Mouse (Mus musculus): ENCODE results near the gene Gm14139. TPM values are rescaled to one million over a fixed set of nuclear protein-coding genes. Genes with fewer than 3 reads are reported as not detected.
"Not testable (repeated sequence)": the region's sequence is repeated elsewhere in the genome, so short reads cannot be mapped to it uniquely, and the experiment has no call there.

Gene Gm14139
- polyA plus RNA-seq (2012; fragmentation: generic; extraction: Trizol): 1.3 TPM
- long read RNA-seq, experiment 1: 0 reads
- long read RNA-seq, experiment 2, partial matches to known transcripts: 0 of 3 reads
- long read RNA-seq, experiment 2, other reads (novel, unspliced or antisense): 0 of 3 reads

GRCm38 (mm10) chr2:150181570-150181999 is at the start of gene Gm14139:
Gene Gm14139 (plus strand): TSS chr2:150181755.
- not testable (repeated sequence) for H3ac ChIP-seq (ENCODE audit: control insufficient read depth, insufficient read length, low read depth); H3K79me2 ChIP-seq (ENCODE audit: control insufficient read depth, insufficient read depth); H3K36me3 ChIP-seq (ENCODE audit: control insufficient read depth, insufficient read depth); H3K27me3 ChIP-seq (ENCODE audit: control insufficient read depth, insufficient read depth, insufficient read length); H3K79me3 ChIP-seq (ENCODE audit: low read depth)
- peak within 1 kb of the TSS; percentile 32 for H3K4me3 ChIP-seq (ENCODE audit: insufficient read depth, poor library complexity, severe bottlenecking)

- H3K27me3 ChIP-seq (ENCODE audit: control insufficient read depth, insufficient read depth, insufficient read length); H3K36me3 ChIP-seq (ENCODE audit: control insufficient read depth, insufficient read depth); H3K4me3 ChIP-seq (ENCODE audit: insufficient read depth, poor library complexity, severe bottlenecking); H3ac ChIP-seq (ENCODE audit: control insufficient read depth, insufficient read length, low read depth): not testable (repeated sequence)
- Histone ChIP-seq H3K79me3 (ENCODE audit: low read depth) (peaks cover 18% of the 10 kb centered on the region), H3K79me2 (ENCODE audit: control insufficient read depth, insufficient read depth) (peaks cover 33% of the 10 kb centered on the region)
Observed at GRCm38 (mm10) chr2:150132002-150132401, 49.6 kb upstream of the Gm14139 start.

- Histone ChIP-seq H3K79me3 (ENCODE audit: low read depth) (peaks cover 18% of the 10 kb centered on the region), H3K79me2 (ENCODE audit: control insufficient read depth, insufficient read depth) (peaks cover 33% of the 10 kb centered on the region)
- TF ChIP-seq USF1 (IDR thresholded peaks at IDR 0.05; ENCODE audit: low read depth) (no peak), FOSL1 (IDR thresholded peaks at IDR 0.05; ENCODE audit: insufficient read depth, low read length, poor library complexity, severe bottlenecking) (no peak), CTCF (IDR thresholded peaks at IDR 0.05; ENCODE audit: control insufficient read depth, insufficient read depth, insufficient read length) (no peak), MAX (IDR thresholded peaks at IDR 0.05) (no peak), MYOG (IDR thresholded peaks at IDR 0.05; ENCODE audit: control insufficient read depth, extremely low read depth, insufficient read length) (no peak), CEBPB (IDR thresholded peaks at IDR 0.05; ENCODE audit: low read depth) (no peak), MYOD1 (IDR thresholded peaks at IDR 0.05; ENCODE audit: control insufficient read depth, insufficient read length, low read depth) (no peak)
Observed at GRCm38 (mm10) chr2:150132773-150133172, 48.8 kb upstream of the Gm14139 start.

GRCm38 (mm10) chr2:150136435-150136897 is 45.1 kb upstream of the Gm14139 start, which contains the start of gene Zfp120:
Gene Zfp120 (minus strand): TSS chr2:150136708.
- no peak for TF ChIP-seq MAX (IDR thresholded peaks at IDR 0.05)
- TF ChIP-seq CEBPB (IDR thresholded peaks at IDR 0.05; ENCODE audit: low read depth): no peak
- TF ChIP-seq USF1 (IDR thresholded peaks at IDR 0.05; ENCODE audit: low read depth): no peak
- TF ChIP-seq CTCF (IDR thresholded peaks at IDR 0.05; ENCODE audit: control insufficient read depth, insufficient read depth, insufficient read length): no peak
- no peak for TF ChIP-seq FOSL1 (IDR thresholded peaks at IDR 0.05; ENCODE audit: insufficient read depth, low read length, poor library complexity, severe bottlenecking)
- no peak for TF ChIP-seq MYOD1 (IDR thresholded peaks at IDR 0.05; ENCODE audit: control insufficient read depth, insufficient read length, low read depth)
- TF ChIP-seq MYOG (IDR thresholded peaks at IDR 0.05; ENCODE audit: control insufficient read depth, extremely low read depth, insufficient read length): no peak
- H3K79me3 ChIP-seq (ENCODE audit: low read depth): peaks cover 8% of the 10 kb centered on the region
- no peaks in the 10 kb centered on the region for H3K36me3 ChIP-seq (ENCODE audit: control insufficient read depth, insufficient read depth)
- H3ac ChIP-seq (ENCODE audit: control insufficient read depth, insufficient read length, low read depth): peak within 1 kb of the TSS; percentile 93
- H3K4me3 ChIP-seq (ENCODE audit: insufficient read depth, poor library complexity, severe bottlenecking): peak within 1 kb of the TSS; percentile 58
- H3K79me2 ChIP-seq (ENCODE audit: control insufficient read depth, insufficient read depth): peaks cover 28% of the 10 kb centered on the region
- no peaks in the 10 kb centered on the region for H3K27me3 ChIP-seq (ENCODE audit: control insufficient read depth, insufficient read depth, insufficient read length)

More at GRCm38 (mm10) chr2:150132773-150133172, 48.8 kb upstream of the Gm14139 start:
- Histone ChIP-seq H3ac (ENCODE audit: control insufficient read depth, insufficient read length, low read depth) (no peak overlapping the region), H3K27me3 (ENCODE audit: control insufficient read depth, insufficient read depth, insufficient read length) (no peaks in the 10 kb centered on the region), H3K4me3 (ENCODE audit: insufficient read depth, poor library complexity, severe bottlenecking) (no peak overlapping the region), H3K36me3 (ENCODE audit: control insufficient read depth, insufficient read depth) (no peaks in the 10 kb centered on the region)

GRCm38 (mm10) chr2:150166703-150167102 is 14.9 kb upstream of the Gm14139 start:
- H3ac ChIP-seq (ENCODE audit: control insufficient read depth, insufficient read length, low read depth): no peak overlapping the region
- H3K79me2 ChIP-seq (ENCODE audit: control insufficient read depth, insufficient read depth): no peaks in the 10 kb centered on the region
- H3K36me3 ChIP-seq (ENCODE audit: control insufficient read depth, insufficient read depth): no peaks in the 10 kb centered on the region
- TF ChIP-seq MYOD1 (IDR thresholded peaks at IDR 0.05; ENCODE audit: control insufficient read depth, insufficient read length, low read depth): no peak
- TF ChIP-seq FOSL1 (IDR thresholded peaks at IDR 0.05; ENCODE audit: insufficient read depth, low read length, poor library complexity, severe bottlenecking): no peak
- no peak for TF ChIP-seq CTCF (IDR thresholded peaks at IDR 0.05; ENCODE audit: control insufficient read depth, insufficient read depth, insufficient read length)
- no peak for TF ChIP-seq CEBPB (IDR thresholded peaks at IDR 0.05; ENCODE audit: low read depth)
- TF ChIP-seq MAX (IDR thresholded peaks at IDR 0.05): no peak
- no peak for TF ChIP-seq USF1 (IDR thresholded peaks at IDR 0.05; ENCODE audit: low read depth)
- no peak for TF ChIP-seq MYOG (IDR thresholded peaks at IDR 0.05; ENCODE audit: control insufficient read depth, extremely low read depth, insufficient read length)
- H3K4me3 ChIP-seq (ENCODE audit: insufficient read depth, poor library complexity, severe bottlenecking): no peak overlapping the region
- no peaks in the 10 kb centered on the region for H3K79me3 ChIP-seq (ENCODE audit: low read depth)
- no peaks in the 10 kb centered on the region for H3K27me3 ChIP-seq (ENCODE audit: control insufficient read depth, insufficient read depth, insufficient read length)

GRCm38 (mm10) chr2:150173833-150174232 is 7.7 kb upstream of the Gm14139 start:
- no peaks in the 10 kb centered on the region for H3K79me3 ChIP-seq (ENCODE audit: low read depth)
- no peak overlapping the region for H3K4me3 ChIP-seq (ENCODE audit: insufficient read depth, poor library complexity, severe bottlenecking)
- TF ChIP-seq CEBPB (IDR thresholded peaks at IDR 0.05; ENCODE audit: low read depth) (no peak), MYOD1 (IDR thresholded peaks at IDR 0.05; ENCODE audit: control insufficient read depth, insufficient read length, low read depth) (no peak), USF1 (IDR thresholded peaks at IDR 0.05; ENCODE audit: low read depth) (no peak), MYOG (IDR thresholded peaks at IDR 0.05; ENCODE audit: control insufficient read depth, extremely low read depth, insufficient read length) (no peak), CTCF (IDR thresholded peaks at IDR 0.05; ENCODE audit: control insufficient read depth, insufficient read depth, insufficient read length) (no peak)
- no peak overlapping the region for H3ac ChIP-seq (ENCODE audit: control insufficient read depth, insufficient read length, low read depth)
- H3K27me3 ChIP-seq (ENCODE audit: control insufficient read depth, insufficient read depth, insufficient read length): no peaks in the 10 kb centered on the region
- H3K36me3 ChIP-seq (ENCODE audit: control insufficient read depth, insufficient read depth): no peaks in the 10 kb centered on the region
- no peaks in the 10 kb centered on the region for H3K79me2 ChIP-seq (ENCODE audit: control insufficient read depth, insufficient read depth)

- H3ac ChIP-seq (ENCODE audit: control insufficient read depth, insufficient read length, low read depth); H3K27me3 ChIP-seq (ENCODE audit: control insufficient read depth, insufficient read depth, insufficient read length); H3K36me3 ChIP-seq (ENCODE audit: control insufficient read depth, insufficient read depth); H3K79me3 ChIP-seq (ENCODE audit: low read depth); H3K79me2 ChIP-seq (ENCODE audit: control insufficient read depth, insufficient read depth); H3K4me3 ChIP-seq (ENCODE audit: insufficient read depth, poor library complexity, severe bottlenecking): not testable (repeated sequence)
Observed at GRCm38 (mm10) chr2:150179579-150179978, 2.0 kb upstream of the Gm14139 start, which contains the start of gene Gm10770. Gene Gm10770 (minus strand): TSS chr2:150179679.

GRCm38 (mm10) chr2:150181046-150181445 is 509 bp upstream of the Gm14139 start:
- not testable (repeated sequence) for H3ac ChIP-seq (ENCODE audit: control insufficient read depth, insufficient read length, low read depth); H3K36me3 ChIP-seq (ENCODE audit: control insufficient read depth, insufficient read depth); H3K79me3 ChIP-seq (ENCODE audit: low read depth); H3K79me2 ChIP-seq (ENCODE audit: control insufficient read depth, insufficient read depth); H3K27me3 ChIP-seq (ENCODE audit: control insufficient read depth, insufficient read depth, insufficient read length); H3K4me3 ChIP-seq (ENCODE audit: insufficient read depth, poor library complexity, severe bottlenecking)

- not testable (repeated sequence) for H3K79me2 ChIP-seq (ENCODE audit: control insufficient read depth, insufficient read depth); H3K79me3 ChIP-seq (ENCODE audit: low read depth); H3ac ChIP-seq (ENCODE audit: control insufficient read depth, insufficient read length, low read depth); H3K27me3 ChIP-seq (ENCODE audit: control insufficient read depth, insufficient read depth, insufficient read length); H3K36me3 ChIP-seq (ENCODE audit: control insufficient read depth, insufficient read depth)
- peak within 1 kb of the TSS; percentile 39 for H3K4me3 ChIP-seq (ENCODE audit: insufficient read depth, poor library complexity, severe bottlenecking)
Observed at GRCm38 (mm10) chr2:150217600-150218362, 36.2 kb downstream of the Gm14139 start, which contains the start of gene Zfp937. Gene Zfp937 (plus strand): TSS chr2:150218073.

Measured in C2C12 (cell line).